Mouse (Mus musculus): ENCODE measurements around the gene Gm1527. TPM values are rescaled to one million over a fixed set of nuclear protein-coding genes. Genes with fewer than 3 reads are reported as not detected.
"Not testable (repeated sequence)": the region's sequence is repeated elsewhere in the genome, so short reads cannot be mapped to it uniquely, and the experiment has no call there.

Gene Gm1527
- polyA plus RNA-seq (2015; fragmentation: Nextera tagmentation; extraction: Ambion mirVana): not detected in 2 replicates

DNA sequence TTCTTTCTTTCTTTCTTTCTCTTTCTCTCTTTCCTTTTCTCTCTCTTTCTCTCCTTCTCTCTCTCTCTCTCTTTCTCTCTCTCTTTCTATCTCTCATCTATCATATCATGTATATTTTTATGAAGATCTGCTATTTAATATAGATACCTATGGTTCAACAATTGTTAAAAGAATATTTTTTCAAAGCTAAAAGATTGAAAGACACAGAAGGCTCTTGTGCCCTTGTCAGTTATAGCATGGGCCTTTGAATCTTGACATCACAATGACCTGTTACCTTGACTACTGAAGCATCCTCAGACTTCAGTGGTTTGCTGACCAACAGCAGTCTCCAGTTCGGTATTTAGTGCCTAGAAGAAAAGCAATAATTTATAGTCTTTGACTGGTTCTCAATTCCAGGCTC lies at the start of gene Gm1527:
Gm1527 (plus strand) TSS at position 301 of the 400 bp plus-strand sequence.
- H3K27ac ChIP-seq: no peak within 1 kb of the TSS
- H3K9ac ChIP-seq: no peak within 1 kb of the TSS
- H3K4me2 ChIP-seq: no peak within 1 kb of the TSS
- 43% methylated on average over 1 of the region's 1 CpGs for WGBS
- H3K27me3 ChIP-seq (replicated peaks): no peaks in the 10 kb centered on the region
- H3K36me3 ChIP-seq: no peaks in the 10 kb centered on the region
- H3K4me3 ChIP-seq (replicated peaks): no peak within 1 kb of the TSS
- H3K9me3 ChIP-seq: no peaks in the 10 kb centered on the region
- ATAC-seq (ENCODE audit: insufficient read depth, low FRiP score, low read depth): no peak
- H3K4me1 ChIP-seq: no peaks in the 10 kb centered on the region

- Histone ChIP-seq H3K4me3 (replicated peaks) (no peak overlapping the region), H3K9me3 (no peaks in the 10 kb centered on the region), H3K9ac (no peak overlapping the region), H3K27ac (no peak overlapping the region), H3K27me3 (replicated peaks) (no peaks in the 10 kb centered on the region), H3K36me3 (no peaks in the 10 kb centered on the region), H3K4me2 (no peak overlapping the region), H3K4me1 (no peaks in the 10 kb centered on the region)
- WGBS: 51% methylated on average over 8 of the region's 8 CpGs
- ATAC-seq (ENCODE audit: insufficient read depth, low FRiP score, low read depth): no peak
These were observed 49.2 kb upstream of the Gm1527 start for GRCm38 (mm10) chr3:28843231-28843630.

DNA sequence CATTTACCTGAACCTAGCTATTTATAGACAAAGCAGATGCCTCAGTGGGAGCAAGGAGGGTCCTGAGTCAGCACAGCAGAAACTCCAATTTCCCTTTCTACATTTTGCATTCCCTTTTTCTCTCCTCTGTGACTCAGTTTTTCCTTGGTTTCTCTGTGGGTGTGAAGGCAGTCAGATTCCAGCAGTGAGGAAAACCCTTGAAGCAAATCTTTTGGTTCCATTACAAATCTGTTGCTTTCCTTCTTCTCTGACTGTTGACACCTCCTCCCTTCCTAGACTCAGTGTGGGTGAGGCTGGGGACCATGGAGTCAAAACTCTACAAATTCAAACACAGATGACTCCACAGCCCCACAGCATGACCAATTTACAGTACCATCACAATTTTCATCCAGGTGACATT lies 45.3 kb upstream of the Gm1527 start:
- Histone ChIP-seq H3K27me3 (replicated peaks) (no peaks in the 10 kb centered on the region), H3K9ac (no peak overlapping the region), H3K4me1 (no peaks in the 10 kb centered on the region), H3K4me2 (no peak overlapping the region), H3K4me3 (replicated peaks) (no peak overlapping the region), H3K9me3 (no peaks in the 10 kb centered on the region), H3K27ac (no peak overlapping the region), H3K36me3 (no peaks in the 10 kb centered on the region)
- no peak for ATAC-seq (ENCODE audit: insufficient read depth, low FRiP score, low read depth)

- H3K4me1 ChIP-seq; ATAC-seq (ENCODE audit: insufficient read depth, low FRiP score, low read depth); H3K9ac ChIP-seq; H3K9me3 ChIP-seq; H3K27me3 ChIP-seq (replicated peaks); H3K4me2 ChIP-seq; H3K27ac ChIP-seq; H3K36me3 ChIP-seq; H3K4me3 ChIP-seq (replicated peaks): not testable (repeated sequence)
- WGBS: 89% methylated on average over 3 of the region's 3 CpGs
These were observed 40.2 kb upstream of the Gm1527 start for GRCm38 (mm10) chr3:28852174-28852573.

DNA sequence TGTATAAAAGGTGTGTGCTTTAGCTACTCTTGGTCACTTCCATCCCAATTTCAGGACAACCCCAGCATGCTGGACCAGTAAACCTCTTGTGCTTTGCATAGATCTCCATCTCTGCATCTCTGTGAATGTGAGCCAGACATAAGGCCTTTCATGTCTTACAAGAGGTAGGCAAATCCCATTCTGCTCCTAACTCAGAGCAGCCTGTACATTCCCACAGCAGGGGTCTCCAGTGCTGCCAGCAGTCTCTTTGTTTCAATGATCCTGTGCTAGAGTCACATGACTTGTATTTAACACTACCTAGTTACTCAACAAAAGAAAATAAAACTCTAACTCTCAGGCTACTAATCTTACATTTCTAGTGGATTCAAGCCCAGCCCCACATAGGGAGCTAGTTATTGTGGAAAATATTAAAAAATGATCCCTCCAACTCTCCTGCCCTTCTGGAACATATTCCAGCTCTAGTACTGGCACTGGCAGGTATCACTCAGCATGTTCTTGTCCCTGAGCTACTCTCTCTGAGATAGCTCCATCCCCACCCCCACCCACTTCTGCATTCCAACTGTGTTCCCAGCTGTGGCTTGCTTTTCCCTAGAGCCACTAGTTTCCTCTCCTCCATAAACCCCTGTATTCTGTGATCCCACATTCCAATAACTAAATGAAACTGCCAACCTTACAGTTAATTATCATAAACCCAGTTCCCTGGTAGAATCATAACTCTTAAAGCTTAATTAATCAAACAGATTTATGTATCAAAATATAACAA lies 32.6 kb upstream of the Gm1527 start:
- H3K36me3 ChIP-seq; H3K4me1 ChIP-seq; H3K4me2 ChIP-seq; ATAC-seq (ENCODE audit: insufficient read depth, low FRiP score, low read depth); H3K9ac ChIP-seq; H3K9me3 ChIP-seq; H3K4me3 ChIP-seq (replicated peaks); H3K27ac ChIP-seq; H3K27me3 ChIP-seq (replicated peaks): not testable (repeated sequence)

- H3K9me3 ChIP-seq; H3K4me3 ChIP-seq (replicated peaks); H3K36me3 ChIP-seq; H3K4me1 ChIP-seq; ATAC-seq (ENCODE audit: insufficient read depth, low FRiP score, low read depth); H3K9ac ChIP-seq; H3K27ac ChIP-seq; H3K4me2 ChIP-seq; H3K27me3 ChIP-seq (replicated peaks): not testable (repeated sequence)
- 62% methylated on average over 6 of the region's 6 CpGs for WGBS
These were observed 4.5 kb downstream of the Gm1527 start for GRCm38 (mm10) chr3:28896966-28897365.

DNA sequence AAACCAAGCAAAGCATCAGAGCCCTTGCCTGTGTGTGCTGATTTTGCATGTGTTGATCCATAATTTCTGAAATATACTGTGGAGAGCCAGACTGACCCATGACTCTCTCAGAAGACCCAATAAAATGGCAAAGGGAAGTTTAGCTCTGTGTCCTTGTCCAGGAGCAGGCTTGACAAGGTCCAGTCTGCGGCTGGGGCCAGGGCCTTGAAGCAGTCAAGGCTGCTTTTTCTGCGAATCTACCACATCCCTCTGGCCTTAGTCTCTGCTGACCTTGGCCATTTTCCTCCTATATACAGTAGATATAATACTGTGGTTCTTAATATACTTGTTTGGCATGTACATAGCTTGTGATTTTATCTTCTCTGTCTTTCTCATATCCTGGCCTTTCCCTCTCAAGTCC lies 73.5 kb downstream of the Gm1527 start:
- Histone ChIP-seq H3K36me3 (no peaks in the 10 kb centered on the region), H3K4me3 (replicated peaks) (no peak overlapping the region), H3K4me1 (no peaks in the 10 kb centered on the region), H3K9ac (no peak overlapping the region), H3K27me3 (replicated peaks) (no peaks in the 10 kb centered on the region), H3K9me3 (no peaks in the 10 kb centered on the region), H3K4me2 (no peak overlapping the region), H3K27ac (no peak overlapping the region)
- WGBS: 89% methylated on average over 2 of the region's 2 CpGs
- no peak for ATAC-seq (ENCODE audit: insufficient read depth, low FRiP score, low read depth)

DNA sequence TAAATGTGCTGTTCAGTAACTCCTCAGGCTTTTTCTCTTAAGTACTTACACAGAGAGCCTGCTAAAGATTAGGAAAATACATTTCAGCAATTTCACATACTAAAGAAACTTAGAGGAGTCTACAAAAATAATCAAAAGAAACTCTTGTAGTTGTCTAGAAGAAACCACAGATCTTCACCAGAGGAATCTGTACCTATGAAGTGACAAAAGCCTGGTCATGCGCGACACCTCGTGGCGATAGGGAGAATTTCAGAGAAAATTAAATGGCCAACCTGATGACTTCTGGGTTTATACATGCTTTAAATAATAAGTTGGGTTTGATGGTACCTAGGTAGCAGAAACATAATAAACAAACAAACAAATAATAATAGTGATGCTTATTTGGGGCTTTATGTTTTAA lies 76.4 kb downstream of the Gm1527 start:
- Histone ChIP-seq H3K4me1 (no peaks in the 10 kb centered on the region), H3K9ac (no peak overlapping the region), H3K9me3 (no peaks in the 10 kb centered on the region), H3K4me2 (no peak overlapping the region), H3K27ac (no peak overlapping the region), H3K27me3 (replicated peaks) (no peaks in the 10 kb centered on the region), H3K4me3 (replicated peaks) (no peak overlapping the region), H3K36me3 (no peaks in the 10 kb centered on the region)
- WGBS: 0% methylated on average over 4 of the region's 4 CpGs
- no peak for ATAC-seq (ENCODE audit: insufficient read depth, low FRiP score, low read depth)

Other genes with a start within 250 kb of the Gm1527 start
- gene Slc2a2, start 194.7 kb upstream of the Gm1527 start, polyA plus RNA-seq (2015; fragmentation: Nextera tagmentation; extraction: Ambion mirVana): 3.9 and 5.6 TPM in 2 replicates
- 4.3 and 4.7 TPM in 2 replicates for gene Eif5a2, start 111.3 kb upstream of the Gm1527 start, polyA plus RNA-seq (2015; fragmentation: Nextera tagmentation; extraction: Ambion mirVana)
- gene Rpl22l1, start 87.2 kb upstream of the Gm1527 start, polyA plus RNA-seq (2015; fragmentation: Nextera tagmentation; extraction: Ambion mirVana): 439 and 456 TPM in 2 replicates
- 0.73 and 0.91 TPM in 2 replicates for gene Egfem1, start 189.4 kb downstream of the Gm1527 start, polyA plus RNA-seq (2015; fragmentation: Nextera tagmentation; extraction: Ambion mirVana)